Mouse (Mus musculus): ENCODE data around the gene Stub1. TPM values are rescaled to one million over a fixed set of nuclear protein-coding genes. Genes with fewer than 3 reads are reported as not detected.

The Stub1 gene
- polyA plus RNA-seq, 1 experiment from 2014 or later = 296 TPM

GRCm38 (mm10) chr17:25835301-25835700 lies 2.1 kb upstream of the Stub1 start:
- ATAC-seq (ENCODE audit: low FRiP score) = no peak
- Histone ChIP-seq H3K9ac (ENCODE audit: low read length) (no peak overlapping the region), H3K4me1 (ENCODE audit: control insufficient read depth, insufficient read depth, low read length) (peaks cover 52% of the 10 kb centered on the region), H3K36me3 (ENCODE audit: control insufficient read depth, insufficient read depth, low read length) (peaks cover 17% of the 10 kb centered on the region), H3K27ac (ENCODE audit: low read depth, low read length) (no peak overlapping the region), H3K4me2 (no peak overlapping the region), H3K4me3 (ENCODE audit: low read depth, low read length) (no peak overlapping the region), H3K9me3 (ENCODE audit: control insufficient read depth, low read length) (no peaks in the 10 kb centered on the region), H3K27me3 (ENCODE audit: control insufficient read depth, insufficient read depth, low read length) (no peaks in the 10 kb centered on the region; the same call in 1 of the 2 replicates)
- DNase-seq (ENCODE audit: low spot score, missing footprints) = no peak
- 94% methylated on average over 7 of the region's 7 CpGs for WGBS

GRCm38 (mm10) chr17:25834595-25835222 lies 1.5 kb upstream of the Stub1 start:
- Histone ChIP-seq H3K27ac (ENCODE audit: low read depth, low read length) (no peak overlapping the region), H3K27me3 (ENCODE audit: control insufficient read depth, insufficient read depth, low read length) (no peaks in the 10 kb centered on the region; the same call in 1 of the 2 replicates), H3K36me3 (ENCODE audit: control insufficient read depth, insufficient read depth, low read length) (peaks cover 16% of the 10 kb centered on the region; the same call in 1 of the 2 replicates), H3K9me3 (ENCODE audit: control insufficient read depth, low read length) (no peaks in the 10 kb centered on the region), H3K4me1 (ENCODE audit: control insufficient read depth, insufficient read depth, low read length) (peaks cover 58% of the 10 kb centered on the region), H3K9ac (ENCODE audit: low read length) (peak overlapping the region; percentile 67), H3K4me2 (peak overlapping the region; percentile 96), H3K4me3 (ENCODE audit: low read depth, low read length) (peak overlapping the region; percentile 71; the same call in 1 of the 2 replicates)
- WGBS = 89% methylated on average over 12 of the region's 12 CpGs
- DNase-seq (ENCODE audit: low spot score, missing footprints) (no peak), ATAC-seq (ENCODE audit: low FRiP score) (no peak)

DNA sequence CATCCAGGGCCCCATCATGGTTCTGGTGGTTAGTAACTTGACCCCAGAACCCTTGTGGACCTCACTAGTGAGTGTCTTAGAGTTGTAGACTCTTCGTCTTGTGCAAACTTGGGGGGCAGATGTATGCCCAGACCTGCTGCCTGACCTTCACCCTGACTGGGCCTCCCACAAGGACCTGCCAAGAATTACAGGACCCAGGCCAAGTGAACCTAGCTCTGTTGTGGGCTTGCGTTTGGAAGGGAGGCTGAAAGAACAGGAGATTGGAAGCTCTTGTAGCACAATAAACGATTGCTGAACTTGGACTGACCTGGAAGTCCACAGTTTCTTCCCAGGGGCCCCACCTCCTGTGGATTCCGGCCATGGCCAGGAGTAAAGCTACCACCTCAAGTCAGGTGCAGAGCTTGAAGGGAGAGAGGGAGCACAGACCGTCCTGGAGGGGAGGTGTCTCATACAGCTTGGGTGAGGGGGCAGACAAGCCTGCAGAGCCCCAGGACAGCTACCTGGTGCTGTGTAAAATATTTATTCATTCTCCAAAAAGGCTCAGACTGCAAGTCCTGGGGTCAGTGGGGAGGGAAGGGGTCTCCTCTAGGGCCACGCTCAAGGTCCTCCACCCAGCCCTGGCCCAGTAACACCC lies 874 bp upstream of the Stub1 start:
- ATAC-seq (ENCODE audit: low FRiP score) (no peak), DNase-seq (ENCODE audit: low spot score, missing footprints) (no peak)
- H3K27me3 ChIP-seq (ENCODE audit: control insufficient read depth, insufficient read depth, low read length) = no peaks in the 10 kb centered on the region; the same call in 1 of the 2 replicates
- H3K4me1 ChIP-seq (ENCODE audit: control insufficient read depth, insufficient read depth, low read length) = peaks cover 62% of the 10 kb centered on the region
- peak overlapping the region; percentile 96 for H3K4me2 ChIP-seq
- peak overlapping the region; percentile 84 for H3K27ac ChIP-seq (ENCODE audit: low read depth, low read length)
- H3K4me3 ChIP-seq (ENCODE audit: low read depth, low read length) = peak overlapping the region; percentile 71
- peak overlapping the region; percentile 67 for H3K9ac ChIP-seq (ENCODE audit: low read length)
- H3K9me3 ChIP-seq (ENCODE audit: control insufficient read depth, low read length) = no peaks in the 10 kb centered on the region
- peaks cover 14% of the 10 kb centered on the region; the same call in 1 of the 2 replicates for H3K36me3 ChIP-seq (ENCODE audit: control insufficient read depth, insufficient read depth, low read length)
- 73% methylated on average over 6 of the region's 6 CpGs for WGBS

- H3K36me3 ChIP-seq (ENCODE audit: control insufficient read depth, insufficient read depth, low read length) = peaks cover 11% of the 10 kb centered on the region; the same call in 1 of the 2 replicates
- peak overlapping the region; percentile 96 for H3K4me2 ChIP-seq
- WGBS = under 1% methylated on average over 67 of the region's 77 CpGs
Observed at GRCm38 (mm10) chr17:25832436-25833290, 541 bp downstream of the Stub1 start.

DNA sequence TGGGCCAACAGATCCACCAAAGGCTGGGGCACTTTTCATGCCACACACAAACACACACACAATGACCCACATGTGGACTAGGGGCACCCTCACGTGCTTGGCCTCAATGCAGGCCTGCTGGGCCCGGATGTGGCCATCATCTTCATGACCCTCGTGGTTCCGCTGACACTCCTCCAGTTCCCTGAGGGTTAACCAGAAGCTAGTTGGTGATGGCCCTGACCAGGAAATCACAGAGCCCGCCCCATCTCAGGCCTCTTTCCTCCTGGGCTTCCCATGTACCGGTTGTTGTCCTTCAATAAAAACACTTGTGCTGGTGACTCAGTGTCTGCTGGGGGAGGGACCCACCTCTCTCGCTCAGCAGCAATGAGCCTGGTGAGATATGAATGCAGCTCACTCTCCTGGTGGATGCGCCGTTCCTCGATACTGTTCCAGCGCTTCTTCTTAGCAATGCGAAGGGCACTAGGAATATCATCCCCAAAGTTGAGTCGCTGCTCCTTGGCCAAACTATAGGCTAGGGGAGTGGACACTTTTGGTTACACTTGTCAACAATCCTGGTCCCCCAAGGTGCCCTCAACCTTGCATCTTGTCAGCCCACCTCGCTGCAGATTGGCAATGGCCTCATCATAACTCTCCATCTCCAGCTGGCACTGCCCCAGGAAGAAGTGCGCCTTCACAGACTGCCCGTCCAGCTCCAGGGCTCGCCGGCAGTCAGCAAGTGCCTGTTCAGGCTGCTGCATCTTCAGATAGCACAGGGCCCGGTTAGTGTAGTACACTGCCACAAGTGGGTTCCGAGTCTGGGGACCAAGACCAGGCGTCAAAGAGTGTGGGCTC lies 1.5 kb downstream of the Stub1 start:
- Histone ChIP-seq H3K4me1 (ENCODE audit: control insufficient read depth, insufficient read depth, low read length) (peaks cover 57% of the 10 kb centered on the region), H3K27me3 (ENCODE audit: control insufficient read depth, insufficient read depth, low read length) (no peaks in the 10 kb centered on the region; the same call in 1 of the 2 replicates), H3K4me3 (ENCODE audit: low read depth, low read length) (peak overlapping the region; percentile 71), H3K9me3 (ENCODE audit: control insufficient read depth, low read length) (no peaks in the 10 kb centered on the region), H3K36me3 (ENCODE audit: control insufficient read depth, insufficient read depth, low read length) (peaks cover 11% of the 10 kb centered on the region; the same call in 1 of the 2 replicates), H3K4me2 (peak overlapping the region; percentile 96), H3K9ac (ENCODE audit: low read length) (peak overlapping the region; percentile 79), H3K27ac (ENCODE audit: low read depth, low read length) (no peak overlapping the region)
- ATAC-seq (ENCODE audit: low FRiP score) (no peak), DNase-seq (ENCODE audit: low spot score, missing footprints) (no peak)
- WGBS = 66% methylated on average over 21 of the region's 21 CpGs

More at GRCm38 (mm10) chr17:25832436-25833290, 541 bp downstream of the Stub1 start:
- ATAC-seq (ENCODE audit: low FRiP score) (peak; percentile 92), DNase-seq (ENCODE audit: low spot score, missing footprints) (peak; percentile 100)
- Histone ChIP-seq H3K9me3 (ENCODE audit: control insufficient read depth, low read length) (no peaks in the 10 kb centered on the region), H3K4me3 (ENCODE audit: low read depth, low read length) (peak overlapping the region; percentile 71), H3K27ac (ENCODE audit: low read depth, low read length) (peak overlapping the region; percentile 84), H3K4me1 (ENCODE audit: control insufficient read depth, insufficient read depth, low read length) (peaks cover 67% of the 10 kb centered on the region), H3K9ac (ENCODE audit: low read length) (peak overlapping the region; percentile 79), H3K27me3 (ENCODE audit: control insufficient read depth, insufficient read depth, low read length) (no peaks in the 10 kb centered on the region; the same call in 1 of the 2 replicates)

DNA sequence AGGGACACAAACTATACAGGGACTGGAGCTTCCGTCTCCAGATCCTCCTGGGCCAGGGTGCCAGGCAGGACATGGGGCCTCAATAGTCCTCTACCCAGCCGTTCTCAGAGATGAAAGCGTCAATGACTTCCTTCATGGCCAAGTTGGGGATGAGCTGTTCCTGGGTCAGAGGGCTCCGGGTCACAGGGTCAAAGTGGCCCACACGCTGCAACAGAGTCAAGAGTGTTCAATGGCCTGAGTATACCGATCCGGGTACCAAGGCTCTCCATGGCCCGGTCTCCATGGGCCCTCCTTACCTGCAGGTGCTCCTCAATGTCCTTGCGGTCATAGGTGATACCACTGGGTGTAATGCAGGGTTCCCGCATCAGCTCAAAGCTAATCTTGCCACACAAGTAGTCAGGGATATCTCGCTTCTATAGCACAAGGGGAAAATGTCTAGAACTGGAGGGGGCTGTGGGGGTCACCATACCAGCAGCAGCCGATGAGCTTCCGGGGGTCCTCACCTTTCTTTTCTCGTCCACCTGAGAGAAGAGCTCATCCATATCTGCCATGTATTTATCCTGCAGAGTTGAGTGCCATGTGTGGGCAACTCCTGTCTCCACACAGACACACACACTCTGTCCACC lies 2.3 kb downstream of the Stub1 start:
- no peak overlapping the region for H3K27ac ChIP-seq (ENCODE audit: low read depth, low read length)
- ATAC-seq (ENCODE audit: low FRiP score) (no peak), DNase-seq (ENCODE audit: low spot score, missing footprints) (no peak)
- no peak overlapping the region for H3K9ac ChIP-seq (ENCODE audit: low read length)
- no peaks in the 10 kb centered on the region for H3K9me3 ChIP-seq (ENCODE audit: control insufficient read depth, low read length)
- 84% methylated on average over 14 of the region's 14 CpGs for WGBS
- H3K27me3 ChIP-seq (ENCODE audit: control insufficient read depth, insufficient read depth, low read length) = no peaks in the 10 kb centered on the region; the same call in 1 of the 2 replicates
- H3K4me3 ChIP-seq (ENCODE audit: low read depth, low read length) = peak overlapping the region; percentile 71; the same call in 1 of the 2 replicates
- H3K4me2 ChIP-seq = no peak overlapping the region; the same call in 1 of the 2 replicates
- peaks cover 11% of the 10 kb centered on the region; the same call in 1 of the 2 replicates for H3K36me3 ChIP-seq (ENCODE audit: control insufficient read depth, insufficient read depth, low read length)
- H3K4me1 ChIP-seq (ENCODE audit: control insufficient read depth, insufficient read depth, low read length) = peaks cover 50% of the 10 kb centered on the region

DNA sequence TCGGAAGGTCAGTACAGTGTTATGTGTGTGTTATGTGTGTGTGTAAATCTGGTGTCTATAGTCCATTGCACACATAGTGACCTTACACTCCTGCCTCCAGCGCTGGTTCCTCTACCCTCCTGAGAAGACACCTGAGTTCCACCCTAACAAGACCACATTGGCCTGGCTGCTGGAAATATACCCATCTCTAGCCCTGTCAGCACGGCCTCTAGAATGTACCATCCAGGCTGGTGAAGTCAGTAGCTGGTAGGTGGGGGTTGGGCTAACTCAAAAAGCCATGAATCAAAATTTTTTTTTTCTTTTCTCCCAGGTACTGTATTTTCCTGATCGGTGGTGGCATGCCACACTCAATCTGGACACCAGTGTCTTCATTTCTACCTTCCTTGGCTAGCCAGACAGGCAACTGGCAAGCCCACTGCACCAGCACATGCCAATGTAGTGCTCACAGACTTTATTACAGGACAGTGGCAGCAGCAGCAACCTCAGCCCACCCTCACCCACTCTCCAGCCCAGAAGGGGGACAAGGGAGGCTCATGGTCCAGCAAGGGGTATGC lies 2.9 kb downstream of the Stub1 start:
- no peak overlapping the region for H3K27ac ChIP-seq (ENCODE audit: low read depth, low read length)
- H3K4me1 ChIP-seq (ENCODE audit: control insufficient read depth, insufficient read depth, low read length) = peaks cover 46% of the 10 kb centered on the region
- H3K27me3 ChIP-seq (ENCODE audit: control insufficient read depth, insufficient read depth, low read length) = no peaks in the 10 kb centered on the region; the same call in 1 of the 2 replicates
- H3K4me3 ChIP-seq (ENCODE audit: low read depth, low read length) = peak overlapping the region; percentile 68
- H3K4me2 ChIP-seq = peak overlapping the region; percentile 90; the same call in 1 of the 2 replicates
- WGBS = 83% methylated on average over 4 of the region's 4 CpGs
- H3K36me3 ChIP-seq (ENCODE audit: control insufficient read depth, insufficient read depth, low read length) = peaks cover 11% of the 10 kb centered on the region; the same call in 1 of the 2 replicates
- DNase-seq (ENCODE audit: low spot score, missing footprints) = no peak
- no peaks in the 10 kb centered on the region for H3K9me3 ChIP-seq (ENCODE audit: control insufficient read depth, low read length)
- no peak for ATAC-seq (ENCODE audit: low FRiP score)
- no peak overlapping the region; the same call in 1 of the 2 replicates for H3K9ac ChIP-seq (ENCODE audit: low read length)
